Mouse (Mus musculus) kidney, embryonic 14.5 days (tissue): ENCODE results near the gene Kcna5. TPM values are rescaled to one million over a fixed set of nuclear protein-coding genes. Genes with fewer than 3 reads are reported as not detected.
A peak's percentile ranks its signal among the peaks of the same experiment; 100 is the strongest.

Experiments
- ATAC-seq: fragments of 200-750 bp; cut with Nextera tagmentation; 2 replicates; pipeline ENCODE4 v1.8.0; 2017; ENCODE audit warnings: moderate number of reproducible peaks, mild to moderate bottlenecking, moderate TSS enrichment, moderate library complexity; ENCODE audit not compliant: low FRiP score, low TSS enrichment
- H3K27ac ChIP-seq: fragments of 300-500 bp; sonication (generic); 2 replicates; pipeline ENCODE4 v1.5.1; 2014; ENCODE audit warnings: low read depth, mild to moderate bottlenecking, low read length, moderate library complexity, mixed read lengths
- H3K27me3 ChIP-seq: fragments of 300-500 bp; sonication (generic); 2 replicates; pipeline ENCODE4 v1.6.1; 2014; ENCODE audit warnings: mild to moderate bottlenecking, low read length; ENCODE audit not compliant: control insufficient read depth, insufficient read depth
- H3K36me3 ChIP-seq: fragments of 300-500 bp; sonication (generic); 2 replicates; pipeline ENCODE4 v1.6.1; 2014; ENCODE audit warnings: low read length, mixed read lengths; ENCODE audit not compliant: control insufficient read depth, insufficient read depth
- H3K4me1 ChIP-seq: fragments of 300-500 bp; sonication (generic); 2 replicates; pipeline ENCODE4 v1.6.1; 2014; ENCODE audit warnings: low read length, mixed read lengths; ENCODE audit not compliant: control insufficient read depth, insufficient read depth
- H3K4me2 ChIP-seq: fragments of 300-500 bp; sonication (generic); replicated peaks from 2 replicates; pipeline ENCODE4 v1.6.1; 2014; ENCODE audit warnings: low read depth, mild to moderate bottlenecking, low read length
- H3K4me3 ChIP-seq: fragments of 300-500 bp; sonication (generic); 2 replicates; pipeline ENCODE4 v1.5.1; 2014; ENCODE audit warnings: mild to moderate bottlenecking, low read length
- H3K9ac ChIP-seq: fragments of 300-500 bp; sonication (generic); 2 replicates; pipeline ENCODE4 v1.6.1; 2014; ENCODE audit warnings: low read depth, mild to moderate bottlenecking, low read length, moderate library complexity
- H3K9me3 ChIP-seq: fragments of 300-500 bp; sonication (generic); 2 replicates; pipeline ENCODE4 v1.6.1; 2016; ENCODE audit warnings: low read length; ENCODE audit not compliant: control insufficient read depth
- WGBS: fragments of 180-500 bp; shearing (Covaris S2); extraction: QIAGEN DNeasy Blood & Tissue Kit; methylation state at CpG from one replicate; pipeline ENCODE4 v1.1.7; 2014; 5-methylcytosine and 5-hydroxymethylcytosine counted together
- polyA plus RNA-seq: library from polyadenylated mRNA; unstranded; fragments of >200 nt; fragmentation: Nextera tagmentation; extraction: Ambion mirVana; gene quantifications from 2 replicates; pipeline ENCODE4 v1.2.1, GENCODE M21; 2014

Kcna5 gene
- polyA plus RNA-seq, 1 experiment from 2014 or later = 4.2 TPM

- Histone ChIP-seq H3K4me1 (no peaks in the 10 kb centered on the region), H3K9ac (no peak overlapping the region), H3K36me3 (no peaks in the 10 kb centered on the region), H3K4me2 (no peak overlapping the region), H3K27me3 (no peaks in the 10 kb centered on the region), H3K27ac (no peak overlapping the region), H3K4me3 (no peak overlapping the region), H3K9me3 (no peaks in the 10 kb centered on the region)
- 0 out of 2 replicates have a peak, but pooled peaks have one; percentile 54 for ATAC-seq
- WGBS = 17% methylated on average over 9 of the region's 9 CpGs
These were observed 16.7 kb upstream of the Kcna5 start for GRCm38 (mm10) chr6:126551862-126552395.

GRCm38 (mm10) chr6:126544107-126545036 lies 9.2 kb upstream of the Kcna5 start:
- Histone ChIP-seq H3K27me3 (no peaks in the 10 kb centered on the region), H3K9ac (no peak overlapping the region), H3K4me3 (no peak overlapping the region), H3K27ac (no peak overlapping the region), H3K36me3 (no peaks in the 10 kb centered on the region), H3K4me1 (no peaks in the 10 kb centered on the region), H3K4me2 (no peak overlapping the region), H3K9me3 (no peaks in the 10 kb centered on the region)
- no peak for ATAC-seq
- WGBS = 80% methylated on average over 16 of the region's 16 CpGs

- Histone ChIP-seq H3K4me2 (no peak overlapping the region), H3K9me3 (no peaks in the 10 kb centered on the region), H3K27ac (no peak overlapping the region), H3K27me3 (no peaks in the 10 kb centered on the region), H3K4me3 (no peak overlapping the region), H3K36me3 (no peaks in the 10 kb centered on the region), H3K4me1 (no peaks in the 10 kb centered on the region), H3K9ac (no peak overlapping the region)
- 80% methylated on average over 4 of the region's 4 CpGs for WGBS
- ATAC-seq = no peak
These were observed 7.5 kb upstream of the Kcna5 start for GRCm38 (mm10) chr6:126542724-126543123.

- Histone ChIP-seq H3K36me3 (no peaks in the 10 kb centered on the region), H3K4me1 (peaks cover 21% of the 10 kb centered on the region), H3K27ac (no peak overlapping the region), H3K27me3 (peaks cover 3% of the 10 kb centered on the region), H3K9ac (no peak overlapping the region), H3K9me3 (no peaks in the 10 kb centered on the region), H3K4me3 (no peak overlapping the region), H3K4me2 (no peak overlapping the region)
- ATAC-seq = no peak
- 53% methylated on average over 2 of the region's 2 CpGs for WGBS
These were observed 2.3 kb upstream of the Kcna5 start for GRCm38 (mm10) chr6:126537512-126537911.

- Histone ChIP-seq H3K27ac (no peak overlapping the region), H3K4me1 (peaks cover 21% of the 10 kb centered on the region), H3K36me3 (no peaks in the 10 kb centered on the region), H3K27me3 (peaks cover 3% of the 10 kb centered on the region), H3K9me3 (no peaks in the 10 kb centered on the region), H3K4me2 (no peak overlapping the region), H3K9ac (no peak overlapping the region), H3K4me3 (no peak overlapping the region)
- 76% methylated on average over 4 of the region's 4 CpGs for WGBS
- no peak for ATAC-seq
These were observed 1.7 kb upstream of the Kcna5 start for GRCm38 (mm10) chr6:126536926-126537325.

GRCm38 (mm10) chr6:126535911-126536270 lies 679 bp upstream of the Kcna5 start:
- H3K9ac ChIP-seq = no peak overlapping the region
- H3K27ac ChIP-seq = no peak overlapping the region
- no peak overlapping the region for H3K4me2 ChIP-seq
- ATAC-seq = no peak
- H3K4me3 ChIP-seq = no peak overlapping the region
- peaks cover 3% of the 10 kb centered on the region for H3K27me3 ChIP-seq
- 38% methylated on average over 1 of the region's 1 CpGs for WGBS
- no peaks in the 10 kb centered on the region for H3K36me3 ChIP-seq
- H3K9me3 ChIP-seq = no peaks in the 10 kb centered on the region
- H3K4me1 ChIP-seq = peaks cover 21% of the 10 kb centered on the region

GRCm38 (mm10) chr6:126534531-126535207 lies 543 bp downstream of the Kcna5 start:
- no peaks in the 10 kb centered on the region for H3K9me3 ChIP-seq
- peak overlapping the region; percentile 33 for H3K4me3 ChIP-seq
- H3K27ac ChIP-seq = peak overlapping the region; percentile 39
- peak; percentile 61 for ATAC-seq
- H3K4me1 ChIP-seq = peaks cover 21% of the 10 kb centered on the region
- peaks cover 3% of the 10 kb centered on the region for H3K27me3 ChIP-seq
- H3K36me3 ChIP-seq = no peaks in the 10 kb centered on the region
- 16% methylated on average over 29 of the region's 31 CpGs for WGBS
- peak overlapping the region; percentile 61 for H3K4me2 ChIP-seq
- peak overlapping the region; percentile 45 for H3K9ac ChIP-seq

GRCm38 (mm10) chr6:126531306-126531705 lies 3.9 kb downstream of the Kcna5 start:
- no peaks in the 10 kb centered on the region for H3K9me3 ChIP-seq
- no peaks in the 10 kb centered on the region for H3K36me3 ChIP-seq
- WGBS = 88% methylated on average over 4 of the region's 4 CpGs
- H3K27me3 ChIP-seq = peaks cover 3% of the 10 kb centered on the region
- H3K4me3 ChIP-seq = no peak overlapping the region
- no peak overlapping the region for H3K27ac ChIP-seq
- H3K4me2 ChIP-seq = no peak overlapping the region
- H3K4me1 ChIP-seq = peaks cover 20% of the 10 kb centered on the region
- no peak for ATAC-seq
- H3K9ac ChIP-seq = no peak overlapping the region

GRCm38 (mm10) chr6:126530019-126530418 lies 5.2 kb downstream of the Kcna5 start:
- H3K9ac ChIP-seq = no peak overlapping the region
- H3K9me3 ChIP-seq = no peaks in the 10 kb centered on the region
- no peaks in the 10 kb centered on the region for H3K36me3 ChIP-seq
- ATAC-seq = no peak
- no peak overlapping the region for H3K4me2 ChIP-seq
- 73% methylated on average over 3 of the region's 3 CpGs for WGBS
- H3K27me3 ChIP-seq = peaks cover 3% of the 10 kb centered on the region
- no peak overlapping the region for H3K4me3 ChIP-seq
- no peak overlapping the region for H3K27ac ChIP-seq
- peaks cover 8% of the 10 kb centered on the region for H3K4me1 ChIP-seq
